Mouse (Mus musculus): ENCODE results near the gene Cd96. TPM values are rescaled to one million over a fixed set of nuclear protein-coding genes. Genes with fewer than 3 reads are reported as not detected.

Cd96 gene
- polyA plus RNA-seq, 1 experiment from 2014 or later = 0.12 TPM

DNA sequence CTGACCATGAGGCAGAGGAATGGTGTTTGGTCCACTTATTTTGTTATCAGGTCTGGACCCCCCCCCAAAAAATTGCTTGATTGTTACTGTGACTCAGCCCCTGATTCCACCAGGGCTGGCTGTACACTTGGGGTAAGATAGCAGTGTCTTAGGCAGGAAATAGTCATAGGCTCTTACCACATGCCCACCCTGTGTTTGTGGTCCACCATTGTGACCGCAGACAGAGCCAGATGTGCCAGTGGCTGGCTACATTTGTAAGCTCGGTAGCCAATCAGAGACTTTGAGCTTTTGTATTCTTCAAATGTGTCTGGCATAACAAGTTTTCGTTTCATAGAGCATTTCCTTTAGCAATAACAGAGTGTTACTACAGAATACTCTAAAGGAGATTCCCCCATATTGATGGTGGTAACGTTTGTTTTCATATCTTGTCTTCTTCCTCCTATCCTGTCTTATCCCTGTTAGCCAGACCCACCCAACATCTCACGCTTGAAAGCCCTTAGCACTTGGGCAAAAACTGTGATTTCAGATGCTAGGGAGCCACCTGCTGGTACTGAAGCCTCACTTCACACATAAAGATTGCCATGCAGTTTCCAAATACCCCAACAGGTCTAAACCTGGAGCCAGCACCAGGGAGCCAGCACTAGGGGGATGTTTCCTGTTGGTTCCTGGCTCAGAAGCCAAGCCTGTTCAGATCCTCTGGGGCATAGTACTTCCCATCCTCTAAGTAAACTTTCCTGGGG lies 97.7 kb downstream of the Cd96 start:
- H3K36me3 ChIP-seq (ENCODE audit: control insufficient read depth, insufficient read depth, low read length) = no peaks in the 10 kb centered on the region
- H3K9me3 ChIP-seq (ENCODE audit: control insufficient read depth, low read length) = no peaks in the 10 kb centered on the region
- H3K9ac ChIP-seq (ENCODE audit: low read depth, low read length) = no peak overlapping the region
- H3K4me3 ChIP-seq (ENCODE audit: low read depth, low read length) = no peak overlapping the region
- DNase-seq (ENCODE audit: low spot score) = no peak
- no peak overlapping the region for H3K27ac ChIP-seq (ENCODE audit: low read depth, low read length)
- ATAC-seq (replicated peaks; ENCODE audit: low FRiP score) = peak; percentile 62
- H3K27me3 ChIP-seq (replicated peaks; ENCODE audit: control insufficient read depth, insufficient read depth, low read length) = no peaks in the 10 kb centered on the region
- H3K4me2 ChIP-seq = no peak overlapping the region
- no peaks in the 10 kb centered on the region for H3K4me1 ChIP-seq (replicated peaks; ENCODE audit: control insufficient read depth, insufficient read depth, low read length)
- WGBS = 33% methylated on average over 5 of the region's 5 CpGs

DNA sequence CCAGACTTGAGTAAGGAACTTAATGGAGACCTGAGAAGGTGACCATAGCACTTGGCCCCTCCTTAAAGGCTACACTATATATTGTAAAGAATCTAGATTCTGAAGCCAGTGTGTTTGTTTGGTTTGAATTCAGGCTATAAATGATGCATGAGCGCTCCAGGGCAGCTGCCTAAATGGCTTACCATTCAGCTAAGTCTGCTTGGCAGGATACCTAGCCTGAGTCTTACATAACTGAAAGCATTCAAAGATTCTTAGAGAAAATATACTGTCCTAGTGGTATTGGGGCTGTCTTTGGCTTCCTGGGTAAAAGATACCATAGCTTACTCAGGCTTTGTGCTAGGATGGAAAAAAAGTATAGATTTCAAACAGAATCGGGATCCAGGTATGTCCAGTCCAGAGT lies 98.7 kb downstream of the Cd96 start:
- no peak overlapping the region for H3K4me3 ChIP-seq (ENCODE audit: low read depth, low read length)
- H3K36me3 ChIP-seq (ENCODE audit: control insufficient read depth, insufficient read depth, low read length) = no peaks in the 10 kb centered on the region
- no peaks in the 10 kb centered on the region for H3K9me3 ChIP-seq (ENCODE audit: control insufficient read depth, low read length)
- H3K27me3 ChIP-seq (replicated peaks; ENCODE audit: control insufficient read depth, insufficient read depth, low read length) = no peaks in the 10 kb centered on the region
- no peak overlapping the region for H3K9ac ChIP-seq (ENCODE audit: low read depth, low read length)
- 85% methylated on average over 2 of the region's 2 CpGs for WGBS
- H3K4me1 ChIP-seq (replicated peaks; ENCODE audit: control insufficient read depth, insufficient read depth, low read length) = no peaks in the 10 kb centered on the region
- H3K27ac ChIP-seq (ENCODE audit: low read depth, low read length) = no peak overlapping the region
- H3K4me2 ChIP-seq = no peak overlapping the region
- no peak for ATAC-seq (replicated peaks; ENCODE audit: low FRiP score)
- DNase-seq (ENCODE audit: low spot score) = no peak

DNA sequence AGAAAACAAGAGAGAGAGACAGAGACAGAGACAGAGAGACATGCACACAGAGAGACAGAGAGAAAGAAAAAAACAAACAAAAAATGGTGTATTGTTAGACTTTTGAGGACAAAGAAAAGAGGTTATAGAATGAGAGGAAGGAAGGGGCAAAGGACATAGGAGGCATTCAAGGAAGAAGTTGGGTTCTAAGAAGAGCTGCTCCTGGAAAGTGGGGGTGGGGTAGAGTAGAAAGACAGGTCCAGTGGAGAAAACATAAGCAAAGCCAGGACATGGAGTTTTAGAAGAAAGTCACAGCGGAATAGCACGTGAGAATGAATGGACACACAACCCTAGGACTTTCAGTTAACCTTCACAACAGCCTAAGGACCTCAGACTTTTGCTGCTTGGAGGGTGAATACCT lies 99.7 kb downstream of the Cd96 start:
- no peaks in the 10 kb centered on the region for H3K4me1 ChIP-seq (replicated peaks; ENCODE audit: control insufficient read depth, insufficient read depth, low read length)
- H3K9ac ChIP-seq (ENCODE audit: low read depth, low read length) = no peak overlapping the region
- DNase-seq (ENCODE audit: low spot score) = no peak
- no peaks in the 10 kb centered on the region for H3K27me3 ChIP-seq (replicated peaks; ENCODE audit: control insufficient read depth, insufficient read depth, low read length)
- H3K36me3 ChIP-seq (ENCODE audit: control insufficient read depth, insufficient read depth, low read length) = no peaks in the 10 kb centered on the region
- 73% methylated on average over 2 of the region's 2 CpGs for WGBS
- no peak overlapping the region for H3K27ac ChIP-seq (ENCODE audit: low read depth, low read length)
- H3K4me3 ChIP-seq (ENCODE audit: low read depth, low read length) = no peak overlapping the region
- no peaks in the 10 kb centered on the region for H3K9me3 ChIP-seq (ENCODE audit: control insufficient read depth, low read length)
- ATAC-seq (replicated peaks; ENCODE audit: low FRiP score) = no peak
- no peak overlapping the region for H3K4me2 ChIP-seq

GRCm38 (mm10) chr16:46019799-46020198 lies 100.3 kb downstream of the Cd96 start:
- H3K27ac ChIP-seq (ENCODE audit: low read depth, low read length) = no peak overlapping the region
- no peaks in the 10 kb centered on the region for H3K4me1 ChIP-seq (replicated peaks; ENCODE audit: control insufficient read depth, insufficient read depth, low read length)
- no peaks in the 10 kb centered on the region for H3K27me3 ChIP-seq (replicated peaks; ENCODE audit: control insufficient read depth, insufficient read depth, low read length)
- H3K4me3 ChIP-seq (ENCODE audit: low read depth, low read length) = no peak overlapping the region
- no peak overlapping the region for H3K4me2 ChIP-seq
- DNase-seq (ENCODE audit: low spot score) = no peak
- 66% methylated on average over 4 of the region's 4 CpGs for WGBS
- no peaks in the 10 kb centered on the region for H3K9me3 ChIP-seq (ENCODE audit: control insufficient read depth, low read length)
- H3K9ac ChIP-seq (ENCODE audit: low read depth, low read length) = no peak overlapping the region
- no peaks in the 10 kb centered on the region for H3K36me3 ChIP-seq (ENCODE audit: control insufficient read depth, insufficient read depth, low read length)
- no peak for ATAC-seq (replicated peaks; ENCODE audit: low FRiP score)

- no peak overlapping the region for H3K4me2 ChIP-seq
- H3K4me3 ChIP-seq (ENCODE audit: low read depth, low read length) = no peak overlapping the region
- H3K27me3 ChIP-seq (replicated peaks; ENCODE audit: control insufficient read depth, insufficient read depth, low read length) = no peaks in the 10 kb centered on the region
- 52% methylated on average over 1 of the region's 1 CpGs for WGBS
- no peak overlapping the region for H3K9ac ChIP-seq (ENCODE audit: low read depth, low read length)
- no peaks in the 10 kb centered on the region for H3K9me3 ChIP-seq (ENCODE audit: control insufficient read depth, low read length)
- no peak for ATAC-seq (replicated peaks; ENCODE audit: low FRiP score)
- H3K27ac ChIP-seq (ENCODE audit: low read depth, low read length) = no peak overlapping the region
- no peak for DNase-seq (ENCODE audit: low spot score)
- H3K4me1 ChIP-seq (replicated peaks; ENCODE audit: control insufficient read depth, insufficient read depth, low read length) = no peaks in the 10 kb centered on the region
- no peaks in the 10 kb centered on the region for H3K36me3 ChIP-seq (ENCODE audit: control insufficient read depth, insufficient read depth, low read length)
These were observed 100.7 kb downstream of the Cd96 start for GRCm38 (mm10) chr16:46019359-46019758.

DNA sequence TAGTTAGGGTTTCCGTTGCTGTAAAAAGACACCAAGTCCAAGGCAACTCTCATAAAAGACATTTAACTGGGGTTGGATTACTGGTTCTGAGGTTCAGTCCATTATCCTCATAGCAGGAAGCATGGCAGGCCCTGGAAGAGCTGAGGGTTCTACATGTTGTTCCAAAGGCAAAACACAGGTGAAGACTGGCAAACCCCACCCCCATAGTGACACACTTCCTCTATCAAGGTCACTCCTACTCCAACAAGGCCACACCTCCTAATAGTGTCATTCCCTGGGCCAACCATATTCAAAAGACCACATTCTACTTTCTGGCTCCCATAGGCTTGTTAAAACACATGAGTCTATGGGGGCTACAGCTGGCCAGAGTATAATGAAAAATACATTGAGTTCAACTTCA lies 108.4 kb downstream of the Cd96 start:
- Histone ChIP-seq H3K9ac (ENCODE audit: low read depth, low read length) (no peak overlapping the region), H3K4me1 (replicated peaks; ENCODE audit: control insufficient read depth, insufficient read depth, low read length) (0 out of 2 replicates have a peak, but pooled peaks cover 2% of the 10 kb centered on the region), H3K27me3 (replicated peaks; ENCODE audit: control insufficient read depth, insufficient read depth, low read length) (no peaks in the 10 kb centered on the region), H3K36me3 (ENCODE audit: control insufficient read depth, insufficient read depth, low read length) (no peaks in the 10 kb centered on the region), H3K9me3 (ENCODE audit: control insufficient read depth, low read length) (no peaks in the 10 kb centered on the region), H3K4me3 (ENCODE audit: low read depth, low read length) (no peak overlapping the region), H3K4me2 (no peak overlapping the region), H3K27ac (ENCODE audit: low read depth, low read length) (no peak overlapping the region)
- ATAC-seq (replicated peaks; ENCODE audit: low FRiP score) (no peak), DNase-seq (ENCODE audit: low spot score) (no peak)
- 76% methylated on average over 1 of the region's 1 CpGs for WGBS

- H3K4me2 ChIP-seq = peak overlapping the region; percentile 87
- DNase-seq (ENCODE audit: low spot score) (no peak), ATAC-seq (replicated peaks; ENCODE audit: low FRiP score) (peak; percentile 24; the same call in 1 of the 2 replicates)
- H3K27ac ChIP-seq (ENCODE audit: low read depth, low read length) = peak overlapping the region; percentile 69; the same call in 1 of the 2 replicates
- H3K36me3 ChIP-seq (ENCODE audit: control insufficient read depth, insufficient read depth, low read length) = no peaks in the 10 kb centered on the region
- H3K27me3 ChIP-seq (replicated peaks; ENCODE audit: control insufficient read depth, insufficient read depth, low read length) = no peaks in the 10 kb centered on the region
- 10% methylated on average over 5 of the region's 5 CpGs for WGBS
- H3K9me3 ChIP-seq (ENCODE audit: control insufficient read depth, low read length) = no peaks in the 10 kb centered on the region
- 0 out of 2 replicates have a peak, but pooled peaks cover 2% of the 10 kb centered on the region for H3K4me1 ChIP-seq (replicated peaks; ENCODE audit: control insufficient read depth, insufficient read depth, low read length)
- peak overlapping the region; percentile 57 for H3K9ac ChIP-seq (ENCODE audit: low read depth, low read length)
- H3K4me3 ChIP-seq (ENCODE audit: low read depth, low read length) = peak overlapping the region; percentile 63
These were observed 109.2 kb downstream of the Cd96 start for GRCm38 (mm10) chr16:46010906-46011220.

DNA sequence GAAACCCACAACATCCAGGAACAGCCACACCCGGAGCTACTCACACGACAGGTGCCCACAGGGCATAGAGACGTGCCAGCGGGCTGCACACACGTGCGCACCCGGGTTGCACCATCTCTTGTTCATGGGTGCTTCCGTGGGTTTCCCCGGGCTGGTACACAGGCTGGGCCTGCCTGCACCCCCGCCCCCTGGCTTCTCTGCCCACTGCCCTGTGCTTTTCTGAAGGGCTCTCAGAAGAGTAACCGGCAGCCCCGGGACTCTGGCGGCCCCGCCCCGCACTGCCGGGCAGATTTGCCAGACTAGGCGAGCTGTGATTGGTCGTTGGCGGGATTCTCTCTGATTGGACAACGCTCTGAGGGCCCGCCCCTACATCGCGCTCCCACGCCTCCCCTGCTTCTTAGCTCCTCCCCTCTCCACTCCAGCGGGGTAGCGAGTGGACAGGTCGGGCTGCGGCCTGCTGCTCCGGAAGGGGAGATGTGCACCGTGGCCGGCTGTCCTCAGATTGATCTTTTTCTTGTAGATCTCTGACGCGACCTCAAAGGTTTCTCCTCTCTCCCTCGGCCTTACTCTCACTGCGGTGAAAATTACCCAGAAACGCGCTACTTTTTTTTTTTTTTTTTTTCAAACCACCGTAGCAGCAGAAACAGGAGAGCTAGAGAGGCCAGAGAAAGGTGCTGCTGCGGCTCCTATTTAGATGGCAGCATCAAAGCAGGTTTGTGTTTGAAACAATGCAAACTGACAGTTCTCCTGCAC lies 109.7 kb downstream of the Cd96 start, which contains the start of gene Plcxd2:
Gene Plcxd2 (minus strand): TSS at position 66 of the 753 bp plus-strand sequence.
- WGBS = under 1% methylated on average over 38 of the region's 39 CpGs
- ATAC-seq (replicated peaks; ENCODE audit: low FRiP score) = peak; percentile 97
- H3K27ac ChIP-seq (ENCODE audit: low read depth, low read length) = peak within 1 kb of the TSS; percentile 69

More for the DNA sequence above, 109.7 kb downstream of the Cd96 start, which contains the start of gene Plcxd2:
- Histone ChIP-seq H3K9me3 (ENCODE audit: control insufficient read depth, low read length) (no peaks in the 10 kb centered on the region), H3K36me3 (ENCODE audit: control insufficient read depth, insufficient read depth, low read length) (no peaks in the 10 kb centered on the region), H3K4me3 (ENCODE audit: low read depth, low read length) (peak within 1 kb of the TSS; percentile 63), H3K9ac (ENCODE audit: low read depth, low read length) (peak within 1 kb of the TSS; percentile 68), H3K4me2 (peak within 1 kb of the TSS; percentile 87), H3K4me1 (replicated peaks; ENCODE audit: control insufficient read depth, insufficient read depth, low read length) (0 out of 2 replicates have a peak, but pooled peaks cover 2% of the 10 kb centered on the region), H3K27me3 (replicated peaks; ENCODE audit: control insufficient read depth, insufficient read depth, low read length) (no peaks in the 10 kb centered on the region)
- peak; percentile 91 for DNase-seq (ENCODE audit: low spot score)

Measured in liver, embryonic 11.5 days (tissue).